Mouse (Mus musculus) urinary bladder, adult 18-20 months (tissue): ENCODE data around the gene Adamts20.

Source experiments
- DNase-seq, 2 experiments: peaks; one replicate each; pipeline ENCODE4 v3.0.0; 2022; ENCODE audit warnings: low spot score in 2 of 2, mixed read lengths in 2 of 2

Gene Adamts20

GRCm38 (mm10) chr15:94252962-94253712 lies 212.1 kb downstream of the Adamts20 start:
- DNase-seq = no peak

GRCm38 (mm10) chr15:94249766-94250165 lies 215.5 kb downstream of the Adamts20 start:
- peak in 1 of 2 experiments; percentile 39 for DNase-seq

- peak in 1 of 2 experiments; percentile 39 for DNase-seq
Measured at GRCm38 (mm10) chr15:94248386-94248785, 216.8 kb downstream of the Adamts20 start.

DNA sequence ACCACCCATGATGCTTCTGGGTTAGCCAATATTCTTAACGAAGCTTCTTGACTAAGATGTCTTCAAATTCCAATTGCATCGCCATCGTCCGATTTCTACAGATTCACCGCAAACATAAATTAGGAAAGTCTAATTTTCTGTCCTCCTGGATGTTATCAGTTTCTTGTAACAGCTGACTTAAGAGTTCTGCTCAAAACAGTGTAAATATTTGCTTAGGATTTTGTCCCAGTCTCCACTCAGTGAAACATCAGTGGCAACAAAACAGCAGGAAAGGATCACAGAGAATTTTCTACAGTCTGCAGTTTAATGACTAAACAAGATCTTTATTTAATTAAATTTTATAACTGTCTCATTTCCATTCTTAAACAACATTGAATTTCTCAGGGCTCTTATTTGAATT lies 218.5 kb downstream of the Adamts20 start:
- DNase-seq = no peak

DNA sequence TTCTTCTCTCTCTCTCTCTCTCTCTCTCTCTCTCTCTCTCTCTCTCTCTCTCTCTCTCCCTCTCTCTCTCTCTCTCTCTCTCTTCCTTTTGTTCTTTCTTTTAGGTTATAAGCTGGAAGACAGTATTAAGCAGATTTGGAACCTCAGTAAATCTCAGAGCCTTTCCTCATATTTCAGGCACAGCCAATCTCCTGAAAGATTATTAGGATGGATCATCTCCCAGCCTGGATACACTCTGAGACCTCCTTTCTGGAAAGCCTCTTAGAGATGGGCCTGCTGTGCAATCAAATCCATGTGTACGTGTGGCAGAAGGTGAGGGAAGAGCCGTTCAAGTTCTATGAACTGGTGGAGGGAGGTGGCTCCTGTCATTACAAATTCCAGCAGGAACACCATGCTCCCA lies 220.9 kb downstream of the Adamts20 start:
- no peak for DNase-seq

- DNase-seq = no peak
Measured at GRCm38 (mm10) chr15:94242133-94242532, 223.1 kb downstream of the Adamts20 start.

- DNase-seq = no peak
Measured at GRCm38 (mm10) chr15:94239637-94240036, 225.6 kb downstream of the Adamts20 start.

DNA sequence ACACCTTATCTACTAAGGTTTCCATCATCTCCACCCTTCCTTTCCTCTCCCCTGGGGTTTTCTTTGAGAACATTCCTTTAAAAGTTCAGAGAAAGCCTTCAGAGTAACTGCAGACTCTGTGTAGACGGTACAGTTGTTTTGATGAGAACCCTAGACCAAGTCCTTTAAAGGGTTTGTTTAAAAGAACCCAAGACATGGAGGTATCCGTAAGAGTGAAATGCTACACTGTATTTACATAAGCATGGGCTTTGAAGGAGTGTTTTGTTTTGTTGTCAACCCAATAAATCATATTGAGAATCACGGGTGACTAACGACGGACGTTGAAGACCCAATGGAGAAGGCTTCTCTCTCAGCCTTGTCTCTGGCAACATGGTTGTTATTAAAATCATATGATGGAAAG lies 226.1 kb downstream of the Adamts20 start:
- DNase-seq = no peak

DNA sequence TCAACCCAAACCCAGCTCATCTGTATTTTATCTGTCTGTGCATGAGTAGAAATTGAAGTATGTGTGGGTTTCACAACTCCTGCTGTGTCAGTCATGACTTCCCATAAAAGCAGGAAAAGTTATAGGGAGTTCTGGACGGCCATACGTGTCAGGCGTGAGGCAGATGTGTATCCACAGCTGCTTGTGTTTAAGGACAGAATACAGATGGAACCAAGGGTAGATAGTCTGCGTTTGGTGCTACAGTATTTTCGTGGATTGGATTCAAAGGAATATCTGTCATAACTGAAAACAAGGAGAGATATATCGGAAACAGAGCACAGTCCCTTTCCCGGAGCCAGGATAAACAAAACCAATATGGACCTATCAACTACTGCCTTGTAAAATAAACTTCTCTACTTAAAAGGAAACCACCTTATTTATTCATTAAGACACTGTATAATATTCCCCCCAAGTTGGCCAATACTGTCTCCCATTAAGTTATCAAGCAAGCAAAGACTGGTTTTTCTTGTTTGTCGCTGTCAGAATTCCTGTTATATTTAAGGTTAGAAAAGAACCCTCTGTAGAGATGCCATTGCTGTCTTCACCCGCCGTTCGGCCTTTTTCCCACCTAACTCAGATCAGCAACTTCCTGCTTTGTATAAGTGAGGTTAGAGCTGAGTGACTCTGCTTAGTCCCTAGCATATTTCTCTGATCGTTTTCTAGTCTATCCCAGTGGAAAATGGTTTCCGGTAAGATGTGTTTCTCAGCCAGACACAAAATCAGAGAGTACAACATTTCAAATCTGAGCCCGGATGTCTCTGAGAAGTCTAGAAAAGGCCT lies 227.0 kb downstream of the Adamts20 start:
- no peak for DNase-seq

GRCm38 (mm10) chr15:94236726-94237125 lies 228.5 kb downstream of the Adamts20 start:
- no peak for DNase-seq

GRCm38 (mm10) chr15:94236121-94236520 lies 229.1 kb downstream of the Adamts20 start:
- DNase-seq = no peak

- DNase-seq = no peak
Measured at GRCm38 (mm10) chr15:94235190-94235589, 230.0 kb downstream of the Adamts20 start.

- no peak for DNase-seq
Measured at GRCm38 (mm10) chr15:94231246-94231645, 234.0 kb downstream of the Adamts20 start.

GRCm38 (mm10) chr15:94227388-94227787 lies 237.8 kb downstream of the Adamts20 start:
- no peak for DNase-seq

DNA sequence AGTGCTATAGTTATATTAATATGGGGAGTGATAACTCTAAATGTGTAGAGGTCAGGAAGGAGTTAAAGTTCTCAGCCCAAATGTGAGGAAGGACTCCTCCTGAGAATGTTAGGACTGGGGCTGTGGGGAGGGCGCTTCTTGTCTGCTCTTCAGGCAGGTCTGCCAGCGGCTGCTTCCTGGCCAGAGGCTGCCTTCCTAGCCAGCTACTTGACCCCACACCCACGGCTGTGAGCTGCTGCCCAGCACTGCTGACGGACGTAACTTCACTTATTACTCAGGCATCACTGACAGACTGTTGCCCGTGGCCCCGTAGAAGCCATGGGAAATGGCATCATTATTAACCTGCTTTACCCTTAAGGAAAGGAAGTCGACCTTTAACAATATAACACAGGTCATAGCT lies 242.1 kb downstream of the Adamts20 start:
- DNase-seq = no peak

DNA sequence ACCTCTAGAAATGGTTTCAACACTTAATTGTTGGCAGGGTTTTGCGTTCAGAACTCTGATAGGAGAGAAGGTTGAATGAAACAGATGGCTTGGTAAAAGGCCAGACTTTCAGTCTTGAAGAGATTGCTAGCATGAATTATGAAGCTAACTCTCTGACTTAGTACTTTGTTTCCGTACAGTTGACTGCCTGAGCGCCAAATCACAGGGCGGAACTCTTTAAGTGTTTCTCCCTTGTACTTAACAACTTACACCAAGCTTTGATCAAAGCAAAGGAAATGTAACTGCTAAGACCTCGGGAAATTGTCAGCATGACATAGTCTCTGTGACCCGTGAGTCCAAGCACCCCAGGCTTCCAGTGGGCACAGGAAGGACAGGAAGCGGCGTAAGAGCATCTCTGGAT lies 244.5 kb downstream of the Adamts20 start:
- no peak for DNase-seq
